Mouse (Mus musculus): ENCODE data around the gene Ntn1. TPM values are rescaled to one million over a fixed set of nuclear protein-coding genes. Genes with fewer than 3 reads are reported as not detected.

Gene Ntn1
- polyA plus RNA-seq, 1 experiment from 2014 or later: 9.1 TPM

DNA sequence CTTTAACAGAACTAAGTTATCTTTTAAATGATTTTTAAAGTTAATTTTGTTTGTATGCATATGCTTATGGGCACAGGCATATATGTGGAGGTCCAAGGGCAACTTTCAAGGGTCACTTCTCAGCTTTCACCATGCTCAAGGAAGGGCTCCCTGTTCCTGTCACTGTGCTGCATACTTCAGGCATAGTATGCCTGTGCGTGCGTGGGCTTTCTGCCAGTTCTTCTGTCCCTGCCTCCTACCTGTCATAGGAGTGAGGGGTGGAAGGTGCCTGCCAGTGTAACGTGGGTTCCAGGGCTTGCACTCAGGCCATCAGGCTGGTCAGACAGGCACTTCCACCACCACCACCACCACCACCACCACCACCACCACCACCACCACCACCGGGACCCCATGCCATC, 228.0 kb downstream of the Ntn1 start:
- Histone ChIP-seq H3K27ac (no peak overlapping the region), H3K4me3 (replicated peaks) (no peak overlapping the region), H3K9me3 (no peaks in the 10 kb centered on the region), H3K27me3 (replicated peaks) (no peaks in the 10 kb centered on the region), H3K36me3 (no peaks in the 10 kb centered on the region), H3K9ac (no peak overlapping the region), H3K4me2 (replicated peaks) (no peak overlapping the region), H3K4me1 (replicated peaks) (no peaks in the 10 kb centered on the region)
- WGBS: 70% methylated on average over 4 of the region's 4 CpGs
- no peak for ATAC-seq

DNA sequence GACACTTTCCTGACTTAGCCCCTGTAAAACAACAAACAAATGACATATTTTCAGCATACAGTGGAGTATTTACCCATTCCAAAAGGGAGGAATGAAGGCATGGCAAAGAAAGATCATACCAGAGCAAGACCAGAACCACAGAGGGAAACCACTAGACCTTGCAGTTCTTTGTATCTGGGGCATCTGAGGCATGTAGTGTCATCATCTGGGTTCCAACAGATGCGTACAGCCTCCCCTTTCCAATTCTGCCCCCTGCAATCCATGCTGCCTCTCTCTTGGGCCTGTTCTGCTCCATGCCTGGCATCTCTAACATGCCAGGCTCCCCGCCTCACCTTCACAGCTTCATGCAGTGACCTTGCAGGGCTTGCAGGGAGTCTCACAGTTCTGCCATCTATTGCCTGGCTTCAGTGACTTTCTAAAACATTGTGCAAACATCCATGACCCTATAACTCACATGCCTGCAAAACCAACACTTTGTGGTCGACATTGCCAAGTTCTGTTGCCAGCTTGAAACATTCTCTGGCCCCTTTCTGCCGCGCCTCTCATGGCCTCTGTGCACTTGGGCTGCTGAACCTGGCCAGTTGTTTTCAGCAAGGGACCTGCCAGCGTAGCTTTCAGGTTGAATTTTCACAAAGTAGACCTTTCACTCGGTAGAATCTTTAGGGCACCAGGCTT, 228.5 kb downstream of the Ntn1 start:
- no peak overlapping the region for H3K4me2 ChIP-seq (replicated peaks)
- 82% methylated on average over 7 of the region's 7 CpGs for WGBS

DNA sequence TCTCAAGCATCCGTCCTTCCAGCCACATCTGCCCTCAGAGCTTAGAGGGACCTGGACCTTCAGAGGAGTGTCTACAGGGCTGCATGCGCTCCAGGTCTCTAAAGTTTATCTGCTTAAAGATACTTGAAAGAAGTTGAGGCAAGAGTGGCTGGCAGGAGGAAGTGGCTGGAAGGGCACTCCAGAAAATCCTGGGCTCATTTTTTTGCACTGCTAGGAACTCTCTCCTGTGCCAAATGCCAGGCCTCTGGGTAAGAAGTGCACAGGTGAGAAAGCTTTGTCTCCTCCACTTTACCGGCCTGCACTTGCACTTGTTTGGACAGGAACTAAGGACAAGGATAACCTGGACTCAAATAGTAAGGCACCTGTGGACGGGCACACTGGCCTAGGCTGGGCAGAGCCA, 232.2 kb downstream of the Ntn1 start:
- Histone ChIP-seq H3K36me3 (no peaks in the 10 kb centered on the region), H3K27ac (no peak overlapping the region), H3K4me2 (replicated peaks) (no peak overlapping the region), H3K4me3 (replicated peaks) (no peak overlapping the region), H3K9me3 (no peaks in the 10 kb centered on the region), H3K27me3 (replicated peaks) (no peaks in the 10 kb centered on the region), H3K9ac (no peak overlapping the region), H3K4me1 (replicated peaks) (no peaks in the 10 kb centered on the region)
- no peak for ATAC-seq
- WGBS: 75% methylated on average over 4 of the region's 4 CpGs

More for the DNA sequence above, 228.5 kb downstream of the Ntn1 start:
- no peak overlapping the region for H3K4me3 ChIP-seq (replicated peaks)
- H3K27ac ChIP-seq: no peak overlapping the region
- no peaks in the 10 kb centered on the region for H3K4me1 ChIP-seq (replicated peaks)
- no peaks in the 10 kb centered on the region for H3K27me3 ChIP-seq (replicated peaks)
- no peak overlapping the region for H3K9ac ChIP-seq
- ATAC-seq: no peak
- no peaks in the 10 kb centered on the region for H3K36me3 ChIP-seq
- no peaks in the 10 kb centered on the region for H3K9me3 ChIP-seq

DNA sequence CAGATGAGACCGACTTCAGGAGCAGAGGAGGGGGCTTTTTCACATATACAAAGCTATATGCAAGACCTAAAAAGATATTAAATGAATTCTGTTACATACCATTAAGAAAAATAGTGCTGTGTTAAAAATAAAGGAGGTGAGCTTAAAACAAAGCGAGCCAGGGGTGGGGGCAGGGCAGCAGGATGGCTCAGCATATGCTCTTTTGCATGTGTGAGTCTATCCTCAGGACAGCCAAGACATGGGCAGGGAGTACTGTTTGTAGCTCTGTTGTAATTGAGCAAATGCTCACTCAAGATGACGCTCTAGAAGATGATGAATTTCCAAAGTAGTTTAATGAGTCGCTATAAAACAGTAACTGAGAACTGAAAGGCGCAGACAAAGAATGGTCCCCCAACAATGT, 236.2 kb downstream of the Ntn1 start:
- Histone ChIP-seq H3K27ac (no peak overlapping the region), H3K4me1 (replicated peaks) (no peaks in the 10 kb centered on the region), H3K36me3 (no peaks in the 10 kb centered on the region), H3K4me3 (replicated peaks) (no peak overlapping the region), H3K9ac (no peak overlapping the region), H3K4me2 (replicated peaks) (no peak overlapping the region), H3K27me3 (replicated peaks) (no peaks in the 10 kb centered on the region), H3K9me3 (no peaks in the 10 kb centered on the region)
- no peak for ATAC-seq
- 84% methylated on average over 5 of the region's 5 CpGs for WGBS

DNA sequence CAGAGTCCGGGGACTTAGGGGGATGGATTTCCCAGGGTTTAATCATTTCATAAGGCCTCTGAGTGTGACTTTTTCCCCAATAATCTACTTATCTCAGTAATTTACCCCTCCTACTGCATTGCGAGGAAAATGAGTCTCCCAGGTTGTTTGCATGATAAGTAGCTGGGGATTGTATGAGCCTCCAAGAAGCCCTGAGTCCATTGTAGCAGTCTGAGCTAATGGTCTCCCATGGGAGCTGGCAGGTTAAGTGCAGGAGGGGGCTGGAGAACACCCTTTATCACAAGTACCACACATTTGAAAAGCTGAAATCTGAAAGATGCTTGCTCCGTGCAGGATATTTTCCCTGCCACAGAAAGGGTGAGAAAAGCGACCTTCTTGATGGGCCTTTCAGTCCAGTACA, 240.8 kb downstream of the Ntn1 start:
- no peak for ATAC-seq
- no peaks in the 10 kb centered on the region for H3K27me3 ChIP-seq (replicated peaks)
- H3K4me2 ChIP-seq (replicated peaks): no peak overlapping the region
- no peaks in the 10 kb centered on the region for H3K4me1 ChIP-seq (replicated peaks)
- no peaks in the 10 kb centered on the region for H3K9me3 ChIP-seq
- WGBS: 82% methylated on average over 4 of the region's 4 CpGs
- H3K36me3 ChIP-seq: no peaks in the 10 kb centered on the region
- no peak overlapping the region for H3K9ac ChIP-seq
- H3K4me3 ChIP-seq (replicated peaks): no peak overlapping the region
- H3K27ac ChIP-seq: no peak overlapping the region

Other genes with a start within 250 kb of the Ntn1 start
- gene Pik3r5, start 31.3 kb upstream of the Ntn1 start, polyA plus RNA-seq (2015; fragmentation: Nextera tagmentation; extraction: Ambion mirVana): 0.49 and 0.56 TPM in 2 replicates
- 2.1 and 2.4 TPM in 2 replicates for gene Pik3r6, start 102.2 kb upstream of the Ntn1 start, polyA plus RNA-seq (2015; fragmentation: Nextera tagmentation; extraction: Ambion mirVana)
- gene Mfsd6l, start 155.4 kb upstream of the Ntn1 start, polyA plus RNA-seq (2015; fragmentation: Nextera tagmentation; extraction: Ambion mirVana): 4.3 and 4.7 TPM in 2 replicates
- gene Ccdc42, start 186.2 kb upstream of the Ntn1 start, polyA plus RNA-seq (2015; fragmentation: Nextera tagmentation; extraction: Ambion mirVana): 0.21 and 0.25 TPM in 2 replicates

Measured in intestine, embryonic 15.5 days (tissue).